Mouse (Mus musculus) CD4-positive, CD25-positive, alpha-beta regulatory T cell, adult 4 months (primary cell): ENCODE results near the gene Azgp1. TPM values are rescaled to one million over a fixed set of nuclear protein-coding genes. Genes with fewer than 3 reads are reported as not detected.
"Not testable (repeated sequence)": the region's sequence is repeated elsewhere in the genome, so short reads cannot be mapped to it uniquely, and the experiment has no call there.

Experiments used
- ATAC-seq: one replicate; pipeline ENCODE4 v1.8.0; 2017
- polyA plus RNA-seq, 2 experiments: library from polyadenylated mRNA; unstranded; fragments of 100-300 nt; shearing (Covaris generic); gene quantifications; one replicate each; pipeline ENCODE4 v1.2.1; 2017

The Azgp1 gene
- polyA plus RNA-seq, result not detected

DNA sequence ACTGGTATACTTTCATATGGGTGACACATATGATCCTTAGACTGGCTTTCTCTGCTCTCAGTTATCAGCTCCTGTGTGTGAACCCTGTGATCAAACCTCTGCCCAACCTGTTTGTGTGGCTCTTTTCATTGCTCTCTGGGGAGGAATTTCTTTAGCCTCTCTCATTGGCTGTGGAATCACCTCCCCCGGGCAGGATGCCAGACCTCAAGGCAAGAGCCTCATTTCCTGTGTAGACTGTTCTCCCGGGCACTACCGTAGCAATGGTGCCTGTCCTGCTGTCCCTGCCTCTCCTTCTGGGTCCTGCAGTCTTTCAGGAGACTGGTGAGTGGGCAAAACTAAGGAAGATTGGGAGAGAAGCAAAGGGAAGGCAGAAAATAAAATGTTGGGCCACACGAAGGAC, at the start of gene Azgp1:
Gene Azgp1, plus strand, starts transcription at position 221 of the 400 bp plus-strand sequence.
- no peak for ATAC-seq

DNA sequence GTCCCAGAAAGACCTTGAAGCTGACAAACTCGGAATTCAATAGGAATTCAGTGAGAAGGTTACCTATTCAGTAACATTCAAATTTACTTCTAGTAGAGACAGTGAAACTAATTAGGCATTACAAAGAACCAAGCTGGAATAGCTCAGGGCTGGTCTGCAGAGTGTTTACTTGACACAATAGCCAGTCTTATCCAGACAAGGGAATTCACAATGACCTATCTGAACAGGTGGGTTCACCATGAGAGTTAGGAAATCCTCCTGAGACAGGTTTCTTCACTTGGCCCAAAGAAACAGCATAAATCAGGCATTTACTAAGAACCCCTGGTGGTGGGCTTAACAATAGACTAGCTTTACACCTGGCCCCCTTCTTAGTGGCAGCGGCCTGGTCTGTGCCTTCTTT, 47.4 kb upstream of the Azgp1 start:
- not testable (repeated sequence) for ATAC-seq

- ATAC-seq, result no peak
These were observed 44.8 kb upstream of the Azgp1 start for GRCm38 (mm10) chr5:137936486-137936885.

DNA sequence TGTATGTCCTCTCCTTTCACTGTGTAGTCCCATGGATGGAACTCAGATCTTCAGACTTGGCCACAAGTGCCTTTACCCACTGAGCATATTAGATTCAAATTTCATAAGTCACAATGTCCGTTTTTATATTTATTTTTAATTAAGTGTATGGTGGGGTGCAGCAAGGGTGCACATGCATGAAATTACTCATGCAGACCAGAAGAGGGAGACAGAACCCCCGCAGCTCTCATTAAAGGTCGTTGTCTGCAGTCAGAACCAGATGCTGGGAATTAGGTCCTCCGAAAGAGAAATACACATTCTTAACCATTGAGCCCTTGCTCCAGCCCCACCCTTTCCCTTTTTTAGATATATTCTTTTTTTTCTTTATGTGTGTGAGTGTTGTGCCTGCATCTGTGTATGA, 44.1 kb upstream of the Azgp1 start:
- no peak for ATAC-seq

GRCm38 (mm10) chr5:137940948-137941347, 40.4 kb upstream of the Azgp1 start:
- ATAC-seq, result no peak

DNA sequence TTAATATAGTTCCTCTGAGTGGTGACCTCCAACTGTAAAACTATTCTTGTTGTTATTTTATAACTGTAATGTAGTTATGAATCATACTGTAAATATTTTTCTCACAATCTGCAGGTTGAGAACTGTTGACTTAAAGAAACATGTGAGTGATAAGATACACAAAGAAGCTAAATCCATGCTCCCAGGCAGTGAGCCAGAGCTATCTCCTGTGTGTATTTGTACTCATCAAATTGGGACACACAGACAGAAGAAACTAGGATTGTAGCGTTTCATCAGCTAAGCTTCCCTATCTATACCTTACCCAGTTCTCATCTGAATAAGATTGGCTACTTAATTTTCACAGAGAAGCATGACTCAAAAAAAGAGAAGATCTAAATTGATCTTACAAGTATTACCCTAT, 38.2 kb upstream of the Azgp1 start:
- no peak for ATAC-seq

GRCm38 (mm10) chr5:137947303-137947702, 34.0 kb upstream of the Azgp1 start:
- no peak for ATAC-seq

- no peak for ATAC-seq
These were observed 30.1 kb upstream of the Azgp1 start for GRCm38 (mm10) chr5:137951218-137951617.

DNA sequence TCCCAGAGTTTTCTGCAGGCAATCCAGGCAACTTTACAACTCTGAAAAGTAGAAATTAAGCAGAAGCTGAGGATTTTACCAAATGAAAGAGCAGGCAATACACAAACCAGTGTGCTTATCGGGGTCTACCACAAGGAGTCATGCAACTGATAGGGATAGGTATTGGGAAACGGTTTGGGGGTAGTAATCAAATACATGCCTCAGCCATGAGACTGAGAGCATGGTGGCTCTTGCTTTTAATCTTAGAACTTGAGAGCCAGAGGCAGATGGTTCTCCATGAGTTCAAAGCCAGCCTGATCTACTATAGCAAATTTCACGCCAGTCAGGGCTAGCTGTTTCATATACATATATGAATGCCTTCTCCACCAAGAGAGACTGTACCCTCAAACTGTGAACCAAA, 24.9 kb upstream of the Azgp1 start:
- ATAC-seq, result no peak

DNA sequence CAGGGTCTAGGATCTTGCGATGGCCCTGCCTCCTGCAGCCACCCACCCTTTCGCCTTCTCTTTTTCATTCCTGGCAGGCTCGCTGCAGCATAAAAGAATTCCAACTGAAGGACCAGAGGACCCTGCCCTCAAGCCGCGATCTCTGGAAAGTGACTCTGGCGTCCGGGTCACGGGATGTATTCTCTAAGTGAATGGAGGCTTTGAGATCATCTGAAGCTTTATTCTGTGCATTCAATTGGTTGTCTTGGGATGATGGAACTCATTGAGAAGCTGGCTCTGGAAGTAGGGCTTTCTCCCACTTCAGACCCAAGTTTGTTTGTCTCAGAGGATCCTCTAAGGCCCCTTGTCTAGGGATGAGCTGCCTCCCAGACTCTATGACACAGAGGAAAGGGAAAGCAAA, 18.4 kb upstream of the Azgp1 start, which contains the start of gene Gjc3:
Gene Gjc3, minus strand, starts transcription at position 154 of the 400 bp plus-strand sequence.
- ATAC-seq, result no peak

DNA sequence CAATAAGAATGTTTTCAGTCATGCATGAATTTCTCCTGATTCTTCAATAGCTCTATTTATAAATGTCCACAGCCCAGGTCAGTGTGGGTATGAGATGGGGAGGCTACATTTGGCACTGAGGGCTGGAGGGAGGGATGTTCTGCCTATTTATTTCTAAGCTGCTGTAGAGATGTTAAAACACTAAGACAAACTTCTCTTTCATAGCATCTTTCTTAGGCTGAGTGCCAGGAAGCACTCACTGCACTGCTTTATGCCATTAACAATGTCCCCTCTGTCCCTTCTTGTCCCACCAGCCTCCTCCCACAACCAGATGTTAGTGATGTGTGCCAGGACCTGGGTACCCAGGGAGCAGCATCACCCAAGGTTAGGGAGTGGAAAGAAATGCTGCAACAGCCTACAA, 14.8 kb upstream of the Azgp1 start:
- ATAC-seq, result no peak

- no peak for ATAC-seq
These were observed 8.2 kb upstream of the Azgp1 start for GRCm38 (mm10) chr5:137973161-137973560.

DNA sequence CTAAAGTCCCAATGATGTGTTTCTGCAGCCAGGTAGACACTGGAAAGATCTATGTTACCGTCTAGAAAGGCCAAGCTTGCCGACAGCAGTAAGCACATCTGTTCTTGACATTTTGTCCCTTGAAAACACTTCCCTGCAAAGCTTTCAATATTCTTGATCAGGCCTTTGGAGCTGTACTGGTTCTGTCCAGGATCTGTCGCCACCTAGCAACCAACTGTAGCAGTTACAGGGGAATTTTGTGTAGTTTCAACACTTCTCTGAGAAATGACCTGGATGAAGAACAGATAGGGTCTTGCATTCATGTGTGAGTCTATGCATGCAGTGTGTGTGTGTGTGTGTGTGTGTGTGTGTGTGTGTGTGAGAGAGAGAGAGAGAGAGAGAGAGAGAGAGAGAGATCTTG, 7.6 kb upstream of the Azgp1 start:
- no peak for ATAC-seq

- ATAC-seq, result no peak
These were observed 6.6 kb upstream of the Azgp1 start for GRCm38 (mm10) chr5:137974724-137975123.

- no peak for ATAC-seq
These were observed 5.9 kb upstream of the Azgp1 start for GRCm38 (mm10) chr5:137975434-137975833.

- no peak for ATAC-seq
These were observed 4.0 kb upstream of the Azgp1 start for GRCm38 (mm10) chr5:137977291-137977690.

DNA sequence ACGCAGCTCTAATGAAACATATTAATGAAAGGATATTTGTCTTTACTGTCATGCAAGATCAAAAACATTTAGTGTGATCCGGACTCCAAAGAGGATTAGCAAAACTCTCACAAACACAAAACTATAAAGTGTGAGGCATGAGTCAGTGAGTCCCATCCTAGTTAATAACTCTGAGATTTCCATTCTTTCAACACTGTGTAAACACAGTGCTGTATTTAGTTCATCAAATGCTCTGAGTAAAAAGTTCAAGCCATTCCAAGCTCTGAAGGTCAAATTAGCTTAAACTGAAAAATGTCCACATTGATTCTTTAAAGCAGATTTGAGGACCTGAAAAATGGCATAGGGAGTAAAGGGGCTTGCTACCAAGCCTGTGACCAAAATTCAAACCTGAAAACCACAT, 2.2 kb upstream of the Azgp1 start:
- ATAC-seq, result no peak

DNA sequence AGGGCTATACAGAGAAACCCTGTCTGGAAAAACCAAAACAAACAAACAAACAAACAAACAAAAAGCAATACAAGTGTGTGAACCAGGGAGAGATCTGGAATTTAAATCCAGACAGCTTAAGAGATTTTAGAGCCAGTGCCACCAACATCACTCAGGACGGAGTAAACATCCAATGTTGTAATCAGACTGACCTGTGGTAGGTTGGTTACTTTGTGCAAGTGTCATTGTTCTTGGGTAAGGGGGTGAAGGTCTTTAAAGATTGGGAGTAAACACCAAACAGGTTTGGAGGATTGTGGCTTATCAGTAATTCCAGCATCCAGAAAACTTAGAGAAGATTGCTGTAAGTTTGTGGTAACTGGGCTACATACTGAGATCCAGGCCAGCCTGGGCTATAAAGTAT, 5.0 kb downstream of the Azgp1 start:
- ATAC-seq, result no peak

DNA sequence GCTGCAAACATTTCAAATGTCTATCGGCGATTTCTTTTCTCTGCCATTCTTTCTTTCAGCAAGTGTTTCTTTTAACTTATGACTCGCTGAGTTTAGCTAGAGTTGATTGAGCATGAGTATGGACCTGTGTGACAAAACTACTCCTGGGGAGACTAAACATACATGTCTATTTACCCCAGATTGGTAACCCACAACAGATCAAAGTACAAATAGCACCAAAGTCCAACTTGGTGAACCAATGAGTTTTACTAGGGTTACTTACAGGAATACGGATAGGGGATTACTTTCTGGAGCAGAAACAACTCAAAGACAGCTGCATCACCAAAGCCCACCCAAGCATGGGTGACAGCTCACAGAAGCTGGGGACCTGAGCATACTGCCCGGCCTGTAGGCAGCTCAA, 28.1 kb downstream of the Azgp1 start:
- no peak for ATAC-seq

DNA sequence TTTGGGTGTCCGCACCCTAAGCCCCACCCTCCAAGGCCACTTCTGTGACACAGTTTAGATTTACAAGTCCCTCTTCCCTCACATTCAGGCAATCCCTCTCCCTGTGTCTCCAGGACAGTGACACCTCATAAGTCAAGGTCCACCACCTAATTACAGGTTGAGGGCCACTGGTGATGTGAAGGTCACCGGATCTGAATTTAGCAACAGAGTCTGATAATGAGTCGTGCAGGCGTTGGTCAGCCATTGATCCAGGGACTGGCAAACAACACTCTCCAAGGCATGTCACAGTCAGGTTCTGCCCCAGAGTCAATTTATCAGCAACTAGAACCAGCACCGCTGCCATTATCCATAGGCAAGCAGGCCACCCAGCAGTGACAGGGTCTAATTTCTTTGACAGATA, 31.1 kb downstream of the Azgp1 start:
- ATAC-seq, result no peak

DNA sequence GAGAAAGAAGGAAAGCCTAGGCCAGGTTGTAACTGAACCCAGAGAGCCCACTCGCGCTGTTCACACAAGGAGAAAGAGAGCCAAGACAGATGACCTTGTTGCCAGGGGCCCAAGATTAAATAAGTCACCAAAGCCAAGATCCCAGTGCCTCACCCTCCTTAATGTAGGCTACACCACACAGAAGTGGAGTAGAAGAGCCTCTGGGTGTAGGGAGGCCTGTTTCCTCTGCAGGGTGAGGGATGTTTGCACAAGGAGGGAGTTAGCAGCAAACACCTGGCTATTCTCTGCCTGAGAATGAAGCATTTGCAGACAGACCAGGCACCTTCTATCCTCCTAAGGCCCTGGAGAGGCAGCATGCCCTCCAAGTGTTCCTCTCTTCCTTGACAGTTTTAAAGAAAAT, 35.2 kb downstream of the Azgp1 start:
- no peak for ATAC-seq

GRCm38 (mm10) chr5:138016997-138017396, 35.7 kb downstream of the Azgp1 start:
- no peak for ATAC-seq

- not testable (repeated sequence) for ATAC-seq
These were observed 38.3 kb downstream of the Azgp1 start for GRCm38 (mm10) chr5:138019577-138019976.

- ATAC-seq, result not testable (repeated sequence)
These were observed 39.7 kb downstream of the Azgp1 start, which contains the start of the genes Smok3a and Smok3b for GRCm38 (mm10) chr5:138020961-138021479. Smok3a (plus strand) TSS chr5:138021261. Smok3b (plus strand) TSS chr5:138021429.
